Mouse (Mus musculus) adrenal gland, adult 10 weeks (tissue): ENCODE data around the gene Patl2. TPM values are rescaled to one million over a fixed set of nuclear protein-coding genes. Genes with fewer than 3 reads are reported as not detected.

Source experiments
- polyA plus RNA-seq: library from polyadenylated mRNA; stranded (reverse); fragments of 350-450 nt; fragmentation: Illumina TruSeq; extraction: RNeasy Lipid Tissue Mini Kit (QIAGEN cat#74804); gene quantifications from one replicate; pipeline ENCODE4 v1.2.3, GENCODE M21; 2014; ENCODE audit warnings: low read depth, low replicate concordance

Gene Patl2
- polyA plus RNA-seq, result not detected

DNA sequence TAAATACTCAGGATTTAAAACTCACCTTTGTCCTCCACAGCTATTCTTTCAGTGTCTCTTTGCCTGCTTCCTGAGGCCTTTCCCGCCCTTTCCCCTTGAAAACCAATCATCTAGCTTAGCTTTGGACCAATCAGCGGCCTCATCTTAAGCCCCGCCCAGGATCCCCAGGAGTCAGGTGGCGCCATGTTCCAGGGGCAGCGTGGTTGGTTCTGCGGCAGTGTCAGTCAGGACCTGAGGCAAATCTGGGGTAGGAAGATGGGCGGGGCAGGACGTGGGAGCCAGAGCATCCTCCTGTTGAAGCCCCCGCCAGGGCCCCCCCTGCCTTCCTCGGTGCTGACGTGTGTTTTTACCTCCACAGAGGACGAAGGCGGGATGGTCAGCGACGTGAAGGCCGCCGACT lies at the start of gene Patl2, which contains the start of gene Terb2:
Gene Patl2, minus strand, starts transcription at position 84 of the 400 bp plus-strand sequence.
Gene Terb2, plus strand, starts transcription at position 167 of the 400 bp plus-strand sequence.

DNA sequence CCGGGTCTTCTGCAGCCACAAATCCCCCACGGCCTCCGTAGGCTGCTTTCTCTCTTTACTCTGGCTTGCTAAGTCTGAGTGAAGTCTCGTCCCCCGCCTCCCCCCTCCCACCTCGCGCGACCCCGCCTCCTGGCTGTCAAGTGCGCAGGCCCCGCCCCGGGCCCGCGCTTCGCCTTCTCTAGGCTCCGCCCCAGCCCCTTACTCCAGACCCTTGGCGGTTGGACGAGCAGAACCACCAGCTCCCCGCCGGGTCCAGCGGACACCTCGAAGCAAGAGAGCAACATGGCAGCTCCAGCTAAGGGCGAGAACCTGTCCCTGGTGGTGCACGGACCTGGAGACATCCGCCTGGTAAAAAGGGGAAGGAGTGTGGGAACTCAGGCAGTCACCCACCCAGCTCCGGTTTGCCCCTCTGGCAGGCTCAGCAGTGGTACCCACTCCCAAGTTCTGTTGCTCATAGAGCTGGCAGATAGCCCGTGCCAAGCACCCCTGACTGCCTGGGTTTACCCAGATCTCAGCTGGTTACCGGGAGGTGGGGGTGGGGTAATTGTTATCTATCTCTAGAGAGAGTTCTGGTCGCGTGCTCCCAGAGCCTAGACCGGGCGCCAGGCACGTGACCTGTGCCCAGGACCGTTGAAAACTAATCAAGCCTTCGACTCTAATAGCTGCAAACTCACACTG lies 48.8 kb upstream of the Patl2 start, which contains the start of gene Sord:
Gene Sord, plus strand, starts transcription at position 139 of the 678 bp plus-strand sequence.

DNA sequence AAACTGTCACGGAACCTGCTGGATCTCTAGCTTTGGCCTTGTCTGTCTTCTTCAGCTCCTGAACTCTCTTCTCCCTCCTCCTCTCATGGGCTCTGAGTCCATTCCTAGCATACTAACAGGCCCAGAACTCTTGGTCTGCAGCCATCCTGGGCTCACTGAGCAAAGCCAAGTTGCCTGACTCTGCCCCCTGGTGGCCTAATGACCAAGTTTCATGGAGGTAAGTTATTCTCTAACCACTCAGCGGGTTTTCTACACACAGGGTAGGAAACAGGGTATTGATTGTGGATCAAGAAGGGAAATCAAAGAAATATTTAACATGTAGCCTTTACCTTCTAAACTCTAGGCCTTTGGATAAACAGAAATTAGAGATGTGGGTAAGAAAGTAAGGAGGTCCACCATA lies 25.3 kb downstream of the Patl2 start, which contains the start of gene Trim69:
Gene Trim69, plus strand, starts transcription at position 21 of the 400 bp plus-strand sequence.

DNA sequence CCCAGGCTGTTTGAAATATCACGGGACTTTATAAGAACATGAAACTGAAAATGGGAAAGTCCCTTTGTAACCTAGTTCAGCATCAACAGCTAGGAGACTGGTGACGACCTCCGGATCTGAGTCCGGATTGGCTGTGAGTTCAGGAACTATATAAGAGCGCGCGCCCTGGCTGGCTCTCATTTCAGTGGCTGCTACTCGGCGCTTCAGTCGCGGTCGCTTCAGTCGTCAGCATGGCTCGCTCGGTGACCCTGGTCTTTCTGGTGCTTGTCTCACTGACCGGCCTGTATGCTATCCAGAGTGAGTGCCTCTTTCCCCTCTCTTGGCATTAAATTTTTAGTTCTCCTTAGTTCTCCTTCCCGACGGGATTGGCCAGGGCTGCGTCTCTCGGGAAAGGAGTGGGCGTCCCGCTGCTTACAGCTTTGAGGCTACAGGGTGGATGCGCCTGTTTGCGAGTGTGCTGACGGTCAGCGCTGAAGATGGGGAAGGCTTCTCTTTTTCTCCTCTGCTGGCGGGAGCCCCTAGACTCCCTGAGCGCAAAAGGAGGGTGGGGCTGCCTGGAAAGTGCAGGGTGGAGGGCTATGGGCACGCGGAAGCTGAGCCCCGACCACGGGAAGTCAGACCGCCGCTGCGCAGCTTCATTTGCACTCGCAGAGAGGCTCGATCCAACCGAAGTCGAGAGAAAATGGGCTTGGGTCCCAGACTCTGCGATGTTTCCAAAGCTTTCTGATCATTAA lies 38.3 kb downstream of the Patl2 start, which contains the start of gene B2m:
Gene B2m, plus strand, starts transcription at position 179 of the 734 bp plus-strand sequence.

DNA sequence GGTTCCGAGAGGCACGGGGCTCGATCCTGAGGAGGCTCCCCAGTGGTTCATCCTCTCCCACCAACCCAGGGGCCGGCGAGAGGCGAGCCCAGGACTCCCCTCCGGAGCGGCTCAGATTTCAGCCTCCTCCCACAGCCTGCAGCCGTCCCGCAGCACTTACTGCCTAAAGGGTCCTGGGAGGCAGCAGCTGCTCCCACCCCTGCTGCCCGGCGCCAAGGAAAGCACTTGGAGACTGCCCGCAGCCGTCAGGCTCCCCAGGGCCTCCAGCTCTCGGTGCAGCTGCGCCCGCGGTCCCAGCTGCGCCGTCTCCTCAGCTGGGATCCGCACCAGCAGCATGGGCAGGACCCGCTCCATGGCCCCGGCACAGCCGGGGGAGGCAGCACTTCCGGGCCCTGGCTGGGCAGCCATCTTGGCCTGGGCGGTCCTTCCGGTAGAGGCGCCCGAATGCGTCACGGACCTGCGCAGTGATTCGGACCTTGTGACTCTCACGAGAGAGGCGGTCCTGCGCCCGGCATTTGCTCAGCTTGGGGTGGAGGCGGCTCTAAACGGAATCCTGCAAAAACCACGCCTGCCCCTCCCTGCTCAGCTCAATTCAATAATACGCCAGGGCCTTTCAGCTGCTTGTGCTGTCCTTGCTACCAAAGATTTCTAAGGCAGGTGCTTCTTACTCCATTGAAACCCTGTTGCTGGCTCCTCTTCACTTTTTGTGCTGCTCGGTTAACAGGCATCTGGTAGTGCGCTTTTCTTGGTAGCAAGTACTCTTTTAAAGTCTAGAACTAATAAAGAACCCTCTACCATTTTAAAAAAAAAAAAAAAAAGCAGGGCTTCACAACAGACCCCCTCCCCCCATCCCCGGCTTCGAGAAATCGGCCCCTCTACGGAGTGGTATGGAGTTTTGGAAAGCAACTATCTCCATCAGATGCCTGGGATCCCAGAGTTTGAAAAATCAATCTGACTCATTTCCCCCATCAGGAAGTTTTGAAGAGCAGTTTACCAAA lies 67.7 kb downstream of the Patl2 start, which contains the start of gene Spg11:
Gene Spg11, minus strand, starts transcription at position 426 of the 998 bp plus-strand sequence.

Other genes with a start within 250 kb of the Patl2 start
- 68.0 TPM for gene Ctdspl2, start 230.2 kb downstream of the Patl2 start, polyA plus RNA-seq
- gene Mageb3, start 230.1 kb downstream of the Patl2 start, polyA plus RNA-seq, result not detected
- gene Eif3j1, start 157.6 kb downstream of the Patl2 start, polyA plus RNA-seq, result 130 TPM
- 11.1 TPM for gene Spg11, start 67.8 kb downstream of the Patl2 start, polyA plus RNA-seq
- gene B2m, start 38.5 kb downstream of the Patl2 start, polyA plus RNA-seq, result 6,416 TPM
- not detected for gene Trim69, start 25.5 kb downstream of the Patl2 start, polyA plus RNA-seq
- gene Terb2, start 83 bp upstream of the Patl2 start, polyA plus RNA-seq, result not detected
- 52.1 TPM for gene Sord, start 48.6 kb upstream of the Patl2 start, polyA plus RNA-seq
- not detected for gene Duox2, start 112.3 kb upstream of the Patl2 start, polyA plus RNA-seq
- gene Duoxa2, start 112.7 kb upstream of the Patl2 start, polyA plus RNA-seq, result not detected
- gene Duoxa1, start 127.5 kb upstream of the Patl2 start, polyA plus RNA-seq, result not detected
- gene Duox1, start 129.5 kb upstream of the Patl2 start, polyA plus RNA-seq, result not detected
- not detected for gene Shf, start 183.0 kb upstream of the Patl2 start, polyA plus RNA-seq
- gene Slc28a2, start 240.3 kb upstream of the Patl2 start, polyA plus RNA-seq, result 1.9 TPM